Mouse (Mus musculus) olfactory bulb, adult 2 months (tissue): ENCODE data around the gene Col4a1.

Experiments
- CTCF ChIP-seq: fragments of 200-500 bp; IDR thresholded peaks from 2 replicates; pipeline ENCODE4 v1.5.1; 2012; ENCODE audit warnings: low read depth, mild to moderate bottlenecking, low read length, moderate library complexity; ENCODE audit not compliant: insufficient read depth
- POLR2A ChIP-seq: fragments of 200-500 bp; IDR thresholded peaks from 2 replicates; pipeline ENCODE4 v1.6.1; 2012; ENCODE audit warnings: mild to moderate bottlenecking, low read depth, low read length, moderate library complexity; ENCODE audit not compliant: insufficient read depth

DNA sequence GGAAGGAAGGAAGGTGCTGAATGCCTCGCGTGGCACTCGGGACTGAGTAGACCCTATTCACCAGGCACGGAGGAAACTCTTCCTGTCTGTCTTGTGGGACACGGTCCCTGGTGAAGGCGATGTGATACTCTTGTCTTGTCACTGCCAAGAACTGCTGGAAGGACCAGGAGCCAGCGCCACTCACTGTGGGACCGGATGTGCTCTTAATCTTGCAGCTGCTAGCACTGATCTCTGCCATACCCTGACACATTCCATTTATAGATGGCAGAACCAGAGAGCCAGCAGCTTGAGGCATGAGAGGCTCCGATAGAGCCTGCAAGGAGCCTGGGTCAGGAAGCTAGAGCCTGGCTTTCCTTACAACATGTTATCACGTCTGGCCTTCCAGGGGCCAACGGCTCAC lies 36.0 kb upstream of the Col4a1 start:
- TF ChIP-seq CTCF (no peak), POLR2A (no peak)
